Mouse (Mus musculus): ENCODE measurements around the gene Gm38100. TPM values are rescaled to one million over a fixed set of nuclear protein-coding genes. Genes with fewer than 3 reads are reported as not detected.

The Gm38100 gene
- polyA plus RNA-seq (2012; rRNA removed): not detected in 2 replicates
- not detected in 2 replicates for polyA plus RNA-seq (2014; fragmentation: Nextera tagmentation; extraction: Ambion mirVana)

- H3K4me1 ChIP-seq (ENCODE audit: control insufficient read depth, insufficient read depth, low read length): no peaks in the 10 kb centered on the region
- WGBS: 89% methylated on average over 9 of the region's 9 CpGs
- H3K4me2 ChIP-seq (replicated peaks; ENCODE audit: low read depth, low read length, severe bottlenecking): no peak within 1 kb of the TSS
- no peak within 1 kb of the TSS for H3K9ac ChIP-seq (ENCODE audit: low read depth, low read length, severe bottlenecking)
- no peak within 1 kb of the TSS for H3K4me3 ChIP-seq (replicated peaks; ENCODE audit: low read length)
- no peaks in the 10 kb centered on the region for H3K9me3 ChIP-seq (ENCODE audit: control insufficient read depth, low read length)
- TF ChIP-seq POLR2A (IDR thresholded peaks at IDR 0.05; ENCODE audit: borderline replicate concordance, extremely low read depth, insufficient read depth, insufficient read length): no peak
- H3K36me3 ChIP-seq (ENCODE audit: control insufficient read depth, insufficient read depth, low read length): no peaks in the 10 kb centered on the region
- DNase-seq (ENCODE audit: low spot score): no peak
- no peaks in the 10 kb centered on the region for H3K27me3 ChIP-seq (ENCODE audit: control insufficient read depth, insufficient read depth, low read length)
- H3K27ac ChIP-seq (replicated peaks; ENCODE audit: low read depth, low read length): no peak within 1 kb of the TSS
- ATAC-seq (ENCODE audit: low FRiP score, low read depth): no peak
Observed at GRCm38 (mm10) chr1:175920029-175920428, at the start of gene Gm38100. Gene Gm38100 (plus strand): TSS chr1:175920329.

GRCm38 (mm10) chr1:175870716-175871115 lies 49.4 kb upstream of the Gm38100 start:
- ATAC-seq (ENCODE audit: low FRiP score, low read depth): no peak
- Histone ChIP-seq H3K27me3 (ENCODE audit: control insufficient read depth, insufficient read depth, low read length) (no peaks in the 10 kb centered on the region), H3K27ac (replicated peaks; ENCODE audit: low read depth, low read length) (no peak overlapping the region)

GRCm38 (mm10) chr1:175872028-175872816 lies 47.9 kb upstream of the Gm38100 start:
- WGBS: 42% methylated on average over 6 of the region's 6 CpGs
- ATAC-seq (ENCODE audit: low FRiP score, low read depth): peak; percentile 57; the same call in 1 of the 2 replicates
- DNase-seq (ENCODE audit: low spot score): peak; percentile 66

More at GRCm38 (mm10) chr1:175870716-175871115, 49.4 kb upstream of the Gm38100 start:
- Histone ChIP-seq H3K4me1 (ENCODE audit: control insufficient read depth, insufficient read depth, low read length) (peaks cover 4% of the 10 kb centered on the region; the same call in 1 of the 2 replicates), H3K36me3 (ENCODE audit: control insufficient read depth, insufficient read depth, low read length) (no peaks in the 10 kb centered on the region), H3K9me3 (ENCODE audit: control insufficient read depth, low read length) (no peaks in the 10 kb centered on the region), H3K4me3 (replicated peaks; ENCODE audit: low read length) (no peak overlapping the region), H3K9ac (ENCODE audit: low read depth, low read length, severe bottlenecking) (no peak overlapping the region), H3K4me2 (replicated peaks; ENCODE audit: low read depth, low read length, severe bottlenecking) (no peak overlapping the region)
- no peak for DNase-seq (ENCODE audit: low spot score)
- 76% methylated on average over 3 of the region's 3 CpGs for WGBS
- no peak for TF ChIP-seq POLR2A (IDR thresholded peaks at IDR 0.05; ENCODE audit: borderline replicate concordance, extremely low read depth, insufficient read depth, insufficient read length)

GRCm38 (mm10) chr1:175880453-175881296 lies 39.5 kb upstream of the Gm38100 start, which contains the start of gene Exo1:
Gene Exo1 (plus strand): TSS chr1:175880581.
- peak within 1 kb of the TSS; percentile 70 for H3K4me2 ChIP-seq (replicated peaks; ENCODE audit: low read depth, low read length, severe bottlenecking)
- ATAC-seq (ENCODE audit: low FRiP score, low read depth) (peak; percentile 97), DNase-seq (ENCODE audit: low spot score) (peak; percentile 89)
- peaks cover 3% of the 10 kb centered on the region; the same call in 1 of the 2 replicates for H3K36me3 ChIP-seq (ENCODE audit: control insufficient read depth, insufficient read depth, low read length)
- 0 out of 2 replicates have a peak, but pooled peaks cover 3% of the 10 kb centered on the region for H3K4me1 ChIP-seq (ENCODE audit: control insufficient read depth, insufficient read depth, low read length)
- 1% methylated on average over 66 of the region's 66 CpGs for WGBS
- H3K9me3 ChIP-seq (ENCODE audit: control insufficient read depth, low read length): no peaks in the 10 kb centered on the region
- H3K27ac ChIP-seq (replicated peaks; ENCODE audit: low read depth, low read length): peak within 1 kb of the TSS; percentile 94
- no peak for TF ChIP-seq POLR2A (IDR thresholded peaks at IDR 0.05; ENCODE audit: borderline replicate concordance, extremely low read depth, insufficient read depth, insufficient read length)
- peak within 1 kb of the TSS; percentile 75 for H3K4me3 ChIP-seq (replicated peaks; ENCODE audit: low read length)
- peak within 1 kb of the TSS; percentile 83 for H3K9ac ChIP-seq (ENCODE audit: low read depth, low read length, severe bottlenecking)
- H3K27me3 ChIP-seq (ENCODE audit: control insufficient read depth, insufficient read depth, low read length): no peaks in the 10 kb centered on the region

More at GRCm38 (mm10) chr1:175872028-175872816, 47.9 kb upstream of the Gm38100 start:
- no peaks in the 10 kb centered on the region for H3K27me3 ChIP-seq (ENCODE audit: control insufficient read depth, insufficient read depth, low read length)
- no peak overlapping the region for H3K4me2 ChIP-seq (replicated peaks; ENCODE audit: low read depth, low read length, severe bottlenecking)
- H3K27ac ChIP-seq (replicated peaks; ENCODE audit: low read depth, low read length): no peak overlapping the region
- no peak overlapping the region for H3K9ac ChIP-seq (ENCODE audit: low read depth, low read length, severe bottlenecking)
- H3K36me3 ChIP-seq (ENCODE audit: control insufficient read depth, insufficient read depth, low read length): no peaks in the 10 kb centered on the region
- no peak for TF ChIP-seq POLR2A (IDR thresholded peaks at IDR 0.05; ENCODE audit: borderline replicate concordance, extremely low read depth, insufficient read depth, insufficient read length)
- no peaks in the 10 kb centered on the region for H3K9me3 ChIP-seq (ENCODE audit: control insufficient read depth, low read length)
- H3K4me3 ChIP-seq (replicated peaks; ENCODE audit: low read length): no peak overlapping the region
- peaks cover 4% of the 10 kb centered on the region; the same call in 1 of the 2 replicates for H3K4me1 ChIP-seq (ENCODE audit: control insufficient read depth, insufficient read depth, low read length)

GRCm38 (mm10) chr1:175883398-175883797 lies 36.7 kb upstream of the Gm38100 start:
- TF ChIP-seq POLR2A (IDR thresholded peaks at IDR 0.05; ENCODE audit: borderline replicate concordance, extremely low read depth, insufficient read depth, insufficient read length): no peak
- no peak for ATAC-seq (ENCODE audit: low FRiP score, low read depth)
- 79% methylated on average over 3 of the region's 3 CpGs for whole genome bisulfite sequencing

More at GRCm38 (mm10) chr1:175883398-175883797, 36.7 kb upstream of the Gm38100 start:
- Histone ChIP-seq H3K4me2 (replicated peaks; ENCODE audit: low read depth, low read length, severe bottlenecking) (no peak overlapping the region), H3K27me3 (ENCODE audit: control insufficient read depth, insufficient read depth, low read length) (no peaks in the 10 kb centered on the region), H3K36me3 (ENCODE audit: control insufficient read depth, insufficient read depth, low read length) (peaks cover 19% of the 10 kb centered on the region), H3K9me3 (ENCODE audit: control insufficient read depth, low read length) (no peaks in the 10 kb centered on the region), H3K9ac (ENCODE audit: low read depth, low read length, severe bottlenecking) (no peak overlapping the region), H3K4me1 (ENCODE audit: control insufficient read depth, insufficient read depth, low read length) (0 out of 2 replicates have a peak, but pooled peaks cover 3% of the 10 kb centered on the region), H3K4me3 (replicated peaks; ENCODE audit: low read length) (no peak overlapping the region), H3K27ac (replicated peaks; ENCODE audit: low read depth, low read length) (no peak overlapping the region)
- no peak for DNase-seq (ENCODE audit: low spot score)
